Mouse (Mus musculus) midbrain, embryonic 12.5 days (tissue): ENCODE measurements around the gene Zbtb20. TPM values are rescaled to one million over a fixed set of nuclear protein-coding genes. Genes with fewer than 3 reads are reported as not detected.

ENCODE experiments used
- ATAC-seq: fragments of 200-750 bp; cut with Nextera tagmentation; 2 replicates; pipeline ENCODE4 v1.8.0; 2017; ENCODE audit warnings: low read depth, moderate TSS enrichment, moderate library complexity; ENCODE audit not compliant: low FRiP score
- H3K27ac ChIP-seq: fragments of 300-500 bp; sonication (generic); replicated peaks from 2 replicates; pipeline ENCODE4 v1.5.1; 2016; ENCODE audit warnings: mild to moderate bottlenecking
- H3K27me3 ChIP-seq: fragments of 300-500 bp; sonication (generic); 2 replicates; pipeline ENCODE4 v1.6.1; 2016; ENCODE audit warnings: mild to moderate bottlenecking
- H3K36me3 ChIP-seq: fragments of 300-500 bp; sonication (generic); 2 replicates; pipeline ENCODE4 v1.6.1; 2016
- H3K4me1 ChIP-seq: fragments of 300-500 bp; sonication (generic); 2 replicates; pipeline ENCODE4 v1.6.1; 2016
- H3K4me2 ChIP-seq: fragments of 300-500 bp; sonication (generic); replicated peaks from 2 replicates; pipeline ENCODE4 v1.6.1; 2016; ENCODE audit warnings: mild to moderate bottlenecking, moderate library complexity
- H3K4me3 ChIP-seq: fragments of 300-500 bp; sonication (generic); 2 replicates; pipeline ENCODE4 v1.5.1; 2016; ENCODE audit warnings: mild to moderate bottlenecking
- H3K9ac ChIP-seq: fragments of 300-500 bp; sonication (generic); replicated peaks from 2 replicates; pipeline ENCODE4 v1.6.1; 2016; ENCODE audit warnings: mild to moderate bottlenecking, moderate library complexity
- H3K9me3 ChIP-seq: fragments of 300-500 bp; sonication (generic); 2 replicates; pipeline ENCODE4 v1.6.1; 2016; ENCODE audit warnings: mild to moderate bottlenecking
- WGBS: fragments of 180-500 bp; shearing (Covaris S2); methylation state at CpG from one replicate; pipeline ENCODE4 v1.1.7; 2016; 5-methylcytosine and 5-hydroxymethylcytosine counted together
- polyA plus RNA-seq: library from polyadenylated mRNA; unstranded; fragments of >200 nt; fragmentation: Nextera tagmentation; extraction: Ambion mirVana; gene quantifications from 2 replicates; pipeline ENCODE4 v1.2.1, GENCODE M21; 2016

Gene Zbtb20
- polyA plus RNA-seq, 1 experiment from 2014 or later: 80.8 TPM

DNA sequence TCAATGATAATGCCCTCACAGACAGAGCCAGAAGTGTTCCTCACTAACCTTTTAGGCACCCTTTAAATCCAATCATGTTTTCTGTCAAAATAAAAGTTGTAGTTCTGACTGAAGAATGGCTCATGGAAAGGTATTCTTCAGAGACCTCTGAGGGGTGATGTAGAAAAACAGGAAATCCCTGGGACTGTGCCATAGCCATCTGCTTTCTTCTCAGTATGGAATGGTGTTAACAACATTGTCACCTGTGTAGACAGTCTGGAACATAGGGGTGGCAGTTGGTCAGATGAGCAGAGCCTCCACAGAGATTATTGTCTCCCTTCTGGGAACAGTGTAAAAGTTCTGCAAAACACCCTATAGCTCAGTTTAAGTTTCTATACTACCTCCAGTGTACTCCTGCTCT, 732.4 kb downstream of the Zbtb20 start:
- H3K4me3 ChIP-seq: no peak overlapping the region
- H3K36me3 ChIP-seq: peaks cover 48% of the 10 kb centered on the region
- no peak for ATAC-seq
- no peak overlapping the region for H3K4me2 ChIP-seq
- no peak overlapping the region for H3K27ac ChIP-seq
- H3K4me1 ChIP-seq: peaks cover 25% of the 10 kb centered on the region
- no peaks in the 10 kb centered on the region for H3K27me3 ChIP-seq
- H3K9me3 ChIP-seq: 0 out of 2 replicates have a peak, but pooled peaks cover 2% of the 10 kb centered on the region
- no peak overlapping the region for H3K9ac ChIP-seq

GRCm38 (mm10) chr16:43610375-43610774, 734.7 kb downstream of the Zbtb20 start:
- peaks cover 48% of the 10 kb centered on the region for H3K36me3 ChIP-seq
- 93% methylated on average over 10 of the region's 10 CpGs for WGBS

DNA sequence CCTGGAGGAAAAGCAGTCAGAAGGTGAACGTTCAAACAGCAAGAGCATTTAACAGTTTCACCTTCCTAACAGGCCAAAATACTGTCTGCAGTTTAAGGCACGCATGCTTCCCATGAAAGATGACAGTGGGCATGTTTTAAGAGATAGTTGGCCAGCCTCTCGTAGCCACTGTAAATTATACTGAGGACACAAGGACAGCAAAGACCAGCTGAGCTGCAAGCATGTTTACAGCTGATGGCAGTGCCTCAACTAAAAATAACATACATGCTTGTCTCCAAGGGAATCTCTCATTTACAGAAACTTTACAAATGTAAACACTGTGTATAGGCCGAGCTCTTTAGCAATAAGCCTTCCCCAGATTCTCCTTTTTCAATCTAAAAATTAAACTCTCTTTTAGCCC, 740.7 kb downstream of the Zbtb20 start:
- Histone ChIP-seq H3K4me3 (no peak overlapping the region), H3K27me3 (no peaks in the 10 kb centered on the region), H3K4me2 (no peak overlapping the region), H3K4me1 (peaks cover 10% of the 10 kb centered on the region), H3K9me3 (no peaks in the 10 kb centered on the region), H3K9ac (no peak overlapping the region), H3K27ac (no peak overlapping the region), H3K36me3 (peaks cover 35% of the 10 kb centered on the region)
- 71% methylated on average over 4 of the region's 4 CpGs for WGBS
- ATAC-seq: no peak

More at GRCm38 (mm10) chr16:43610375-43610774, 734.7 kb downstream of the Zbtb20 start:
- Histone ChIP-seq H3K27ac (no peak overlapping the region), H3K27me3 (no peaks in the 10 kb centered on the region), H3K9me3 (0 out of 2 replicates have a peak, but pooled peaks cover 2% of the 10 kb centered on the region), H3K4me1 (peaks cover 3% of the 10 kb centered on the region), H3K4me3 (no peak overlapping the region), H3K4me2 (no peak overlapping the region), H3K9ac (no peak overlapping the region)
- no peak for ATAC-seq

GRCm38 (mm10) chr16:43617346-43617745, 741.7 kb downstream of the Zbtb20 start:
- no peaks in the 10 kb centered on the region for H3K27me3 ChIP-seq
- no peak overlapping the region for H3K4me2 ChIP-seq
- H3K9ac ChIP-seq: no peak overlapping the region
- 90% methylated on average over 6 of the region's 6 CpGs for WGBS
- no peak overlapping the region for H3K27ac ChIP-seq
- no peak for ATAC-seq
- H3K4me1 ChIP-seq: peaks cover 13% of the 10 kb centered on the region
- no peak overlapping the region for H3K4me3 ChIP-seq
- H3K9me3 ChIP-seq: no peaks in the 10 kb centered on the region
- peaks cover 30% of the 10 kb centered on the region for H3K36me3 ChIP-seq

DNA sequence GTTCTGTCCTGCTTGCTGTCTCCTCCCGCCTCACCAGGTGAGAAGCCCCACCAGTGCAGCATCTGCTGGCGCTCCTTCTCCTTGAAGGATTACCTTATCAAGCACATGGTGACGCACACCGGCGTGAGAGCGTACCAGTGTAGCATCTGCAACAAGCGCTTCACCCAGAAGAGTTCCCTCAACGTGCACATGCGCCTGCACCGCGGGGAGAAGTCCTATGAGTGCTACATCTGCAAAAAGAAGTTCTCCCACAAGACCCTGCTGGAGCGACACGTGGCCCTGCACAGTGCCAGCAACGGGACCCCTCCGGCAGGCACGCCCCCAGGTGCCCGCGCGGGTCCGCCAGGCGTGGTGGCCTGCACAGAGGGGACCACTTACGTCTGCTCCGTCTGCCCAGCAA, 742.6 kb downstream of the Zbtb20 start:
- no peak for ATAC-seq
- Histone ChIP-seq H3K9ac (no peak overlapping the region), H3K4me2 (no peak overlapping the region), H3K4me1 (peaks cover 20% of the 10 kb centered on the region), H3K27me3 (no peaks in the 10 kb centered on the region), H3K27ac (no peak overlapping the region), H3K4me3 (no peak overlapping the region), H3K36me3 (peaks cover 29% of the 10 kb centered on the region), H3K9me3 (no peaks in the 10 kb centered on the region)
- 89% methylated on average over 23 of the region's 23 CpGs for WGBS

DNA sequence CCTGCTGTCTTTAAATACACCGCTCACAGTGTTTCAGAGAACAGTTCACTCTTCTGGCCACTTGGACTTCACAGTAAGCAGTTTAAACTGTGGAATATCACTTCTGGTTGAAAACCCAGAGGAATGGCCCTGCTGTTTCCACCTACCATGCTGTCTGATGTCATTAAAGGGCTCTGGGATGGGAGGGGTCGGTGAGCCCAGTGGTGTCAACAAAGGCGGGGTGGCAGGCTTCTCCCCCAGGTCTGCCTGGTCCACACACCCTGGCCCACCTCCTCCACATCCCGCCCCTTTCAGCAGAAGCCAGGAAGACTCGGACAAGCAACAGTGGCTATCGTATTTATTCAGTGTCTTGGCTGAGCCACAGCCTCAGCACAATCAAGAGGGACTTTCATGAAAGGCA, 743.6 kb downstream of the Zbtb20 start:
- H3K9me3 ChIP-seq: no peaks in the 10 kb centered on the region
- ATAC-seq: no peak
- no peak overlapping the region for H3K4me2 ChIP-seq
- no peak overlapping the region for H3K4me3 ChIP-seq
- H3K4me1 ChIP-seq: peaks cover 26% of the 10 kb centered on the region
- WGBS: 37% methylated on average over 6 of the region's 6 CpGs
- peaks cover 29% of the 10 kb centered on the region for H3K36me3 ChIP-seq
- H3K9ac ChIP-seq: no peak overlapping the region
- 0 out of 2 replicates have a peak overlapping the region, but pooled peaks have one; percentile 15 for H3K27ac ChIP-seq
- no peaks in the 10 kb centered on the region for H3K27me3 ChIP-seq

DNA sequence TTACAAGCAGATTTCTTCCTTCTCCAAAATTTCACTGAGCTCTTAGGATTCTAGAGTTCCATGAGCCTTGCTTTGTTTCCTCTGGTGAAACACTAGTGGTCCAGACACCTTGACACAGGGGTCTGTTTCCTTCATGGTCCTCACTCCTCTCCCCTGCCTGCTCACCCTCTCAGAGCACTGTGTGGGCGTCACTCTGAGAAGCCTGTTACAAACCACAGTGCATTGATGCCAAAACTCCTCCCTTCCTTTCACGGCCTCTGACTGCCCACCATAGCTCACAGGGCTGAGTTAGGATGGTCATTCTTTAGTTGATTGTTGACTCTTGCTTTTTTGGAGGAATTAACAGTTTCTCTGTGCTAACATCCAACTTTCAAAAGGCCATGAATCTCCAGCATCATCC, 744.7 kb downstream of the Zbtb20 start:
- no peak overlapping the region for H3K9ac ChIP-seq
- no peaks in the 10 kb centered on the region for H3K9me3 ChIP-seq
- H3K36me3 ChIP-seq: peaks cover 29% of the 10 kb centered on the region
- H3K27ac ChIP-seq: no peak overlapping the region
- WGBS: 16% methylated on average over 2 of the region's 2 CpGs
- ATAC-seq: no peak
- no peaks in the 10 kb centered on the region for H3K27me3 ChIP-seq
- H3K4me3 ChIP-seq: no peak overlapping the region
- no peak overlapping the region for H3K4me2 ChIP-seq
- peaks cover 33% of the 10 kb centered on the region for H3K4me1 ChIP-seq

DNA sequence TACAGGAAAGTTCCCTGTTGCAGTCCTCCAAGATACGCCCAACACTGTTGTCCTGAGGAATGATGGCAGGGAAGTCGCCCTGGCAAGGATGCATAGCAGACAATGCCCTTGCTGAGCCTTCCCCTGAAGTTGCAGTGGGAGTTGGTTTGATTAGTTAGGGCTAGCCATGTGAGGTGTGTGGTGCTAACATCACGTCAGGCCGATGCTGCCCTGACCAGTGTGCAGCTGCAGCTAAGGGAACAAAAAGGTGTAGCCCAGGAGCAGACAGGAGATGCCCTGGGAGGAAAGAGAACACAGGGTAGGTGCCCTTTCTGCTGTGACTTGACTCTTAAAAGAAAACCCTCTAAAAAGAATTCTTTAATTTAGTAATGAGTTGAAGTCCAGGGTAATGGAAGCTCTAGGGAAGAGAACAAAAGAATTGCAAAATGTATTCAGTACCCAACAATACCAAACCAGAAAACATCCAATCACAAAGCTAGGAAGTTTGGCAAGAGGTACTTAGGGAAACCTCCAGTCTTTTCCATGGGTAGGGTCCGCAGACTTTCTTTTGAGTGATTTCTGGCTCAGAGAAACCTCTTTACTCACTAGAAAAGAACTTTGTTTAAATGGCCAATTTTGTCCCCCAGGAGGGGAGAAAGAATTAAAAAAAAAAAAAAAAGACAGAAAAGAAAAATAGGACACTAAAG, 747.8 kb downstream of the Zbtb20 start:
- ATAC-seq: no peak; the same call in 1 of the 2 replicates
- Histone ChIP-seq H3K4me3 (no peak overlapping the region), H3K4me2 (no peak overlapping the region), H3K9ac (no peak overlapping the region), H3K27me3 (no peaks in the 10 kb centered on the region), H3K27ac (peak overlapping the region; percentile 65), H3K9me3 (no peaks in the 10 kb centered on the region), H3K36me3 (peaks cover 33% of the 10 kb centered on the region), H3K4me1 (peaks cover 28% of the 10 kb centered on the region)
- WGBS: 51% methylated on average over 5 of the region's 5 CpGs

GRCm38 (mm10) chr16:43624876-43625275, 749.2 kb downstream of the Zbtb20 start:
- H3K9ac ChIP-seq: no peak overlapping the region
- H3K4me2 ChIP-seq: no peak overlapping the region
- no peak for ATAC-seq
- no peak overlapping the region for H3K27ac ChIP-seq
- no peaks in the 10 kb centered on the region for H3K27me3 ChIP-seq
- H3K4me1 ChIP-seq: peaks cover 25% of the 10 kb centered on the region
- no peaks in the 10 kb centered on the region for H3K9me3 ChIP-seq
- WGBS: 83% methylated on average over 4 of the region's 4 CpGs
- peaks cover 29% of the 10 kb centered on the region for H3K36me3 ChIP-seq
- H3K4me3 ChIP-seq: no peak overlapping the region

- ATAC-seq: no peak
- Histone ChIP-seq H3K36me3 (peaks cover 30% of the 10 kb centered on the region), H3K27me3 (no peaks in the 10 kb centered on the region), H3K4me1 (peaks cover 27% of the 10 kb centered on the region), H3K9ac (no peak overlapping the region), H3K9me3 (no peaks in the 10 kb centered on the region), H3K4me3 (no peak overlapping the region), H3K4me2 (no peak overlapping the region), H3K27ac (no peak overlapping the region)
- 83% methylated on average over 2 of the region's 2 CpGs for WGBS
Measured at GRCm38 (mm10) chr16:43625289-43625688, 749.6 kb downstream of the Zbtb20 start.

DNA sequence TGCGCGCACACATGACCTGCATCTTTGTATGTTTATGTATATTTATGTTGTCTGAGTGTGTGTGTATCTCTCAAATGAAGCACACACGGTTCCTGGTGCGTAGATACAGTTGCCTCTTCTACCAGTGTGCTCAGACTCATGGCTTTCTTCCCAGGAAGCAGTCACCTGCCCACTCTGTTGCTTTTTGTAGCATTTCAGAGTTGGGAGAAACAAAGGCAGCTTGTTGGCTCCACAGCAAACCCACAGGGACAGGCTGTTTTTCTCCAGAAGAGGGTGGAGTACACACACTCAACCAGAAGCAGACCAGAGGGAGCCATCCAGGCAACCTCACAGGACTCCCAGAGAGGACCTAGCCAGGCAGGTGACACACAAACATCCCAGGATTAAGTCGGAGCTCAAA, 750.3 kb downstream of the Zbtb20 start:
- H3K4me3 ChIP-seq: no peak overlapping the region
- no peaks in the 10 kb centered on the region for H3K27me3 ChIP-seq
- H3K9ac ChIP-seq: no peak overlapping the region
- peaks cover 27% of the 10 kb centered on the region for H3K4me1 ChIP-seq
- no peak overlapping the region for H3K27ac ChIP-seq
- peaks cover 30% of the 10 kb centered on the region for H3K36me3 ChIP-seq
- WGBS: 89% methylated on average over 5 of the region's 5 CpGs
- H3K4me2 ChIP-seq: no peak overlapping the region
- no peaks in the 10 kb centered on the region for H3K9me3 ChIP-seq
- no peak for ATAC-seq

- Histone ChIP-seq H3K4me3 (no peak overlapping the region), H3K36me3 (peaks cover 36% of the 10 kb centered on the region), H3K9ac (no peak overlapping the region), H3K27me3 (no peaks in the 10 kb centered on the region), H3K4me1 (peaks cover 15% of the 10 kb centered on the region), H3K4me2 (no peak overlapping the region), H3K9me3 (no peaks in the 10 kb centered on the region), H3K27ac (no peak overlapping the region)
- ATAC-seq: no peak
- WGBS: 94% methylated on average over 5 of the region's 5 CpGs
Measured at GRCm38 (mm10) chr16:43628662-43629061, 753.0 kb downstream of the Zbtb20 start.

DNA sequence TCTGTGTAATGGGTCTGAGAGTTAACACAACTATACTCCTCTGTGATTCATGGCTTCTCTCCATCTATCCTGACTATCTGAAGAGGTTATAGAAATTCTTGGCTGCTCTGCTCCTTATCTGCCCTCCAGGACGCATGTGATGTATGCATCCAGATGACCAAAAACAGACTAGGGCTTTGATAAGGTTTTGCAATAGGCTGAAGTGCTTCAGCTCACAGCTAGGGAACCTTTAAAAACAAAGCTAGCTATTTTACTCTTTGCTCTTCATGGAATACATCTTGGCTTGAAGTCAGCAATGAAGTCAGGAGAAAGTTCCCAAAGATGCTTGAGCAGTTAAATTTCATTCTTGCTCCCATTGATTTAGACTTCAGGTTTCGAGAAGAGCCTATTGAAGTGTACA, 756.1 kb downstream of the Zbtb20 start:
- Histone ChIP-seq H3K4me2 (no peak overlapping the region), H3K9ac (no peak overlapping the region), H3K4me1 (peaks cover 4% of the 10 kb centered on the region; the same call in 1 of the 2 replicates), H3K27ac (no peak overlapping the region), H3K4me3 (no peak overlapping the region), H3K27me3 (no peaks in the 10 kb centered on the region), H3K36me3 (peaks cover 42% of the 10 kb centered on the region), H3K9me3 (no peaks in the 10 kb centered on the region)
- WGBS: 81% methylated on average over 2 of the region's 2 CpGs
- ATAC-seq: no peak
